Mouse (Mus musculus) C2C12 (cell line): ENCODE data around the gene Tuba1b.

Experiments used
- CTCF ChIP-seq: IDR thresholded peaks from one replicate; pipeline ENCODE4 v1.5.1; 2011; ENCODE audit not compliant: control insufficient read depth, insufficient read depth, insufficient read length
- FOSL1 ChIP-seq: IDR thresholded peaks from one replicate; pipeline ENCODE4 v1.8.0; 2011; ENCODE audit warnings: mild to moderate bottlenecking, low read length; ENCODE audit not compliant: poor library complexity, insufficient read depth, severe bottlenecking

DNA sequence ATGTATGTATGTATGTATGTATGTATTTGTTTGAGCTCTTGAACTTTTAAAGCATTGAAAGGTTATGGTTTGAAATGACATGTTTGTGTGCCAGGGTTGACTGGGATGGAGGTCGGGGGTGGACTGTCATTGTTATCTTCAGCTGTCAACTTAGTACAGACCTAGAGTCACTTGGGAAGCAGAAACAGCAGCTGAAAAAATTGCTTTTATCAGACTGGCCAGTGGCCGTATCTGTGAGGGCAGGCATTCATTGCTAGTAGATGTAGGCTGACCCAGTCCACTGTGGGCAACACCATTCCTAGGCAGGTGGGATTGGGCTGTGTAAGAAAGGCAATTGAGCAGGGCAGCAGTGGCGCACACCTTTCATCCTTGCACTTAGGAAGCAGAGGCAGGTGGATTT is 25.2 kb upstream of the Tuba1b start:
- TF ChIP-seq CTCF: no peak
- TF ChIP-seq FOSL1: no peak
